Mouse (Mus musculus) stomach, embryonic 14.5 days (tissue): ENCODE data around the gene Sidt1. TPM values are rescaled to one million over a fixed set of nuclear protein-coding genes. Genes with fewer than 3 reads are reported as not detected.
"Not testable (repeated sequence)": the region's sequence is repeated elsewhere in the genome, so short reads cannot be mapped to it uniquely, and the experiment has no call there.

ENCODE experiments used
- ATAC-seq: fragments of 200-750 bp; cut with Nextera tagmentation; 2 replicates; pipeline ENCODE4 v1.8.0; 2017; ENCODE audit warnings: low read depth, moderate TSS enrichment; ENCODE audit not compliant: insufficient number of reproducible peaks, insufficient read depth, low FRiP score
- H3K27ac ChIP-seq: fragments of 300-500 bp; sonication (generic); 2 replicates; pipeline ENCODE4 v1.5.1; 2014; ENCODE audit warnings: mild to moderate bottlenecking, low read length, moderate library complexity, mixed read lengths
- H3K27me3 ChIP-seq: fragments of 300-500 bp; sonication (generic); 2 replicates; pipeline ENCODE4 v1.6.1; 2014; ENCODE audit warnings: low read length, control low read depth, mixed read lengths; ENCODE audit not compliant: control insufficient read depth, insufficient read depth
- H3K36me3 ChIP-seq: fragments of 300-500 bp; sonication (generic); 2 replicates; pipeline ENCODE4 v1.6.1; 2014; ENCODE audit warnings: mild to moderate bottlenecking, control low read depth, low read length, moderate library complexity, mixed read lengths; ENCODE audit not compliant: control insufficient read depth, insufficient read depth
- H3K4me1 ChIP-seq: fragments of 300-500 bp; sonication (generic); 2 replicates; pipeline ENCODE4 v1.6.1; 2014; ENCODE audit warnings: low read length, control low read depth, mixed read lengths; ENCODE audit not compliant: control insufficient read depth, insufficient read depth
- H3K4me2 ChIP-seq: fragments of 300-500 bp; sonication (generic); replicated peaks from 2 replicates; pipeline ENCODE4 v1.6.1; 2014; ENCODE audit warnings: low read depth, low read length, control low read depth
- H3K4me3 ChIP-seq: fragments of 300-500 bp; sonication (generic); 2 replicates; pipeline ENCODE4 v1.5.1; 2014; ENCODE audit warnings: low read depth, low read length, control low read depth
- H3K9ac ChIP-seq: fragments of 300-500 bp; sonication (generic); replicated peaks from 2 replicates; pipeline ENCODE4 v1.6.1; 2014; ENCODE audit warnings: low read depth, mild to moderate bottlenecking, control low read depth, low read length, moderate library complexity, mixed read lengths
- H3K9me3 ChIP-seq: fragments of 300-500 bp; sonication (generic); 2 replicates; pipeline ENCODE4 v1.6.1; 2016; ENCODE audit warnings: low read depth, low read length, control low read depth; ENCODE audit not compliant: control insufficient read depth
- WGBS: fragments of 180-500 bp; shearing (Covaris S2); extraction: QIAGEN DNeasy Blood & Tissue Kit; methylation state at CpG from one replicate; pipeline ENCODE4 v1.1.7; 2014; 5-methylcytosine and 5-hydroxymethylcytosine counted together
- polyA plus RNA-seq: library from polyadenylated mRNA; unstranded; fragments of >200 nt; fragmentation: Nextera tagmentation; extraction: Ambion mirVana; gene quantifications from 2 replicates; pipeline ENCODE4 v1.2.1, GENCODE M21; 2014

The Sidt1 gene
- polyA plus RNA-seq, 1 experiment from 2014 or later = 4.5 TPM

DNA sequence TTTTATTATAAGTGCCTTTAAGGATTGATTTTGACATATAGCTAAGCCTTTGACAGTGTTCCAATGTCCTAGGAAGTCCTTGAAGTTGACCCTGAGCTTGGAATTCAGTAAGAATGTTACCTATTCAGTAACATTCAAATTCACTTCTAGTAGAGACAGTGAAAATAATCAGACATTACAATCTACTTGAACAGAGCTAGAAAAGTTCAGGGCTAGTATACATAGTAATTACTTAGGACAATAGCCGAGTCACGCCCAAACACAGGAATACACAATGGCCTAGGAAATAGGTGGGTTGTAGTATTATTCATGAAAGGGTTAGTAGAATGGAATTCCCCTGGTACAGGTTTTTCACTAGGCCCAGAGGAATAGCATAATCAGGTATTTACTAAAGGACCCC lies 40.3 kb downstream of the Sidt1 start:
- H3K9me3 ChIP-seq, H3K9ac ChIP-seq, H3K4me3 ChIP-seq, H3K27me3 ChIP-seq, ATAC-seq, H3K27ac ChIP-seq, H3K36me3 ChIP-seq, H3K4me2 ChIP-seq, H3K4me1 ChIP-seq: not testable (repeated sequence)
- WGBS = 98% methylated on average over 2 of the region's 2 CpGs

GRCm38 (mm10) chr16:44289004-44289648 lies 43.9 kb downstream of the Sidt1 start:
- Histone ChIP-seq H3K27ac (no peak overlapping the region), H3K4me2 (no peak overlapping the region), H3K27me3 (no peaks in the 10 kb centered on the region), H3K4me1 (no peaks in the 10 kb centered on the region), H3K36me3 (no peaks in the 10 kb centered on the region), H3K9me3 (no peaks in the 10 kb centered on the region), H3K9ac (no peak overlapping the region), H3K4me3 (no peak overlapping the region)
- ATAC-seq = no peak
- 64% methylated on average over 4 of the region's 4 CpGs for WGBS

DNA sequence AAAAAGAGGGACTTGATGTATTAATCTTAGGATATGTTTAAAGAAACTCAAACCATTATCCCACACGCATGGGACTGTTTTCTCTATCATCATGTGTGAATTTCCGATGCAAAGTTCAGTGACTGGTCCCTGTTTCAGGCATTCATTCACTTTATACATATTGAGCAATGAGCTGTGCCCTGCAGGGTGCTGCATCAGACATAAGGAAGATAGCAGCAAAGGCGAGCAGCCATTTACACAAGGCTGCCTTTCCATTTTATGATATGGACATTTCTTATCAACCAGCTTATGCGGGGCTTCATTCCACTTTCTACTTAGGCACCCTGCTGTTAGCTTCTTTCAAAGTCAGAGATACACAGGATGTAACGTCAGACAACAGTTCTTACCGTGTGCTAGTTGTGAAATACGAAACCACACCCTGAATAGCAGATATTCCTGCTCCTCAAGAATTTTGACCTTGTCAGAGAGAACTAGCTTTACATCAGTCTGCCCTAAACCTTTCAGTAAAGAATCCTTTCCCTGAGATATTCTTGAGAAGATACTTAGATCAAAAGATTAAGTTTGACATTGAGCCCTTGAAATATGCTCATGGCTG lies 45.5 kb downstream of the Sidt1 start:
- Histone ChIP-seq H3K9me3 (no peaks in the 10 kb centered on the region), H3K27me3 (no peaks in the 10 kb centered on the region), H3K4me1 (no peaks in the 10 kb centered on the region), H3K4me3 (no peak overlapping the region), H3K9ac (no peak overlapping the region), H3K36me3 (no peaks in the 10 kb centered on the region), H3K27ac (no peak overlapping the region), H3K4me2 (no peak overlapping the region)
- ATAC-seq = no peak
- 48% methylated on average over 7 of the region's 7 CpGs for WGBS

- H3K4me3 ChIP-seq = no peak overlapping the region
- H3K9ac ChIP-seq = no peak overlapping the region
- no peak overlapping the region for H3K27ac ChIP-seq
- no peak overlapping the region for H3K4me2 ChIP-seq
- 78% methylated on average over 5 of the region's 5 CpGs for WGBS
- no peak for ATAC-seq
- no peaks in the 10 kb centered on the region for H3K27me3 ChIP-seq
- no peaks in the 10 kb centered on the region for H3K36me3 ChIP-seq
- no peaks in the 10 kb centered on the region for H3K4me1 ChIP-seq
- no peaks in the 10 kb centered on the region for H3K9me3 ChIP-seq
Measured at GRCm38 (mm10) chr16:44282614-44283325, 50.2 kb downstream of the Sidt1 start.

DNA sequence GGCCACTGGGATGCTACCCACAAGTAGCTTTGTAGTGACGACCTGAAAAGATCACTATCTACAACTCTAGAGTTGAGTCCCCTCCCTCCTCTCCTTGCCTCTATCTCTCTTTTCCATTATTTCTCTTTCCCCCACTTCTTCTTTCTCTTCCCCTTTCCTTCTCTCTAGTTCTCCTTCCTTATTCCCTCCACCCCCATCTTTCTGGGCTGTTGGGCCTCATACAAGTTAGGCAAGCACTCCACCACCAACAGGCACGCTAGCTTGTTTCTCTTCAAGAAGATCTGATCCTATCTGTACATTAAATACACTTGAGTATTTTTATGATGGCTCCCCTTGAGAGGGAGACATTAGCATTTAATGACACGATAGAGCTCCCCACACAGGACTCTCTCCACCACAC lies 51.0 kb downstream of the Sidt1 start:
- no peaks in the 10 kb centered on the region for H3K27me3 ChIP-seq
- H3K4me2 ChIP-seq = no peak overlapping the region
- ATAC-seq = no peak
- H3K9ac ChIP-seq = no peak overlapping the region
- 68% methylated on average over 3 of the region's 3 CpGs for WGBS
- H3K4me3 ChIP-seq = no peak overlapping the region
- H3K36me3 ChIP-seq = no peaks in the 10 kb centered on the region
- H3K27ac ChIP-seq = no peak overlapping the region
- H3K9me3 ChIP-seq = no peaks in the 10 kb centered on the region
- no peaks in the 10 kb centered on the region for H3K4me1 ChIP-seq

GRCm38 (mm10) chr16:44280806-44281205 lies 52.2 kb downstream of the Sidt1 start:
- Histone ChIP-seq H3K4me2 (no peak overlapping the region), H3K27me3 (no peaks in the 10 kb centered on the region), H3K9ac (no peak overlapping the region), H3K4me3 (no peak overlapping the region), H3K36me3 (no peaks in the 10 kb centered on the region), H3K27ac (no peak overlapping the region), H3K4me1 (no peaks in the 10 kb centered on the region), H3K9me3 (no peaks in the 10 kb centered on the region)
- ATAC-seq = no peak
- WGBS = 64% methylated on average over 2 of the region's 2 CpGs

DNA sequence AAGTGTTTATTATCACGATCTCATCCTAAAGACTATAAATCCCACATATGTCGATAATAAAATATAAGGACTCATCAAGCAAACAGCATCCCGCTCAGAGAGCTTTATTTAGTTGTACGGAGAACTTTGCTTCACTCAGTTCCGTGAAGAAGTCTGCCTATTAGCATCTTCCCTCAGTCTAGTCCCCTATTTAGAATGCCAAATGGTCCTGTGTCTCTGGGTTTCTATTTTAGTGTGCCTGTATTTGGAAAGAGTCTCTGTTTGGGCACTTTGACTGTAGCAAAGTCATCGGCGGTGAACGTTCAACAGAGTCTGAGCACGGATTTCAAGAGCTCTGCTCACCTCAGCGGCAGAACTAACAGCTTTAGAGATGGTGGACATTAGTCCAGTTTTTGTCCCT lies 55.8 kb downstream of the Sidt1 start:
- Histone ChIP-seq H3K4me3 (no peak overlapping the region), H3K27me3 (no peaks in the 10 kb centered on the region), H3K36me3 (no peaks in the 10 kb centered on the region), H3K4me2 (no peak overlapping the region), H3K9ac (no peak overlapping the region), H3K27ac (no peak overlapping the region), H3K9me3 (no peaks in the 10 kb centered on the region), H3K4me1 (no peaks in the 10 kb centered on the region)
- WGBS = 92% methylated on average over 10 of the region's 10 CpGs
- ATAC-seq = no peak

DNA sequence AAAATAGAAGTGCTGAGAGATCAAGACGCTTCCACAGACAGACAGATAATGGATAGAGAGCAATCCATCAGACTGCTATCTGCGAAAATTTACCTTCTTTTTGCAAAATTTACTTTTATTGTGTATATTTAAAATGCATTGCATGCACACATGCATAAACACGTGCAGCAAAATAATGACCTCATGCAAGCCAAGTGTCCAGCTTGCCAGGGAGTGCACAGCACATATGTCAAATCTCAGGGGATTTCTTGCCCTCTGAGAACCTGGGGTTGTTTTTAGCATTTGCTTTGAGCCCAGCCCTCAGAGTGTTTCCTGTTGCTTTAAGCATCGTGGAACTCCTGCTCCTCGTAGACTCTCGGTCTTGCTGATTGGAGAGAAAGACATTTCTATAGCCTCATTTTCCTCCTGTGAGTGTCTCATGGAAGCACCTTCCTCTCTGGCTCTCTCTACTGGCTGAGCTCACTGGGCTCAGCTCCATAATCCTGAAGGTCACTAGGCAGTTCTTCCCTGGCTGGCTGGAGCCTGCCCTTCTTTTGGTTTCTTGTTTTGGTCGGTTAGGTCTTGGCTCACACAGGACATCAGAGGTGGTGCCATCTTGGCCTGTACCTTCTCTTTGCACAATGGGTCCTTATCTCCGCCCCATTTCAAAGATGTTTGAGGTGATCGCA lies 61.5 kb downstream of the Sidt1 start:
- no peak for ATAC-seq
- 70% methylated on average over 9 of the region's 9 CpGs for WGBS
- no peak overlapping the region for H3K9ac ChIP-seq
- no peak overlapping the region for H3K27ac ChIP-seq
- H3K4me2 ChIP-seq = no peak overlapping the region
- H3K4me1 ChIP-seq = no peaks in the 10 kb centered on the region
- no peak overlapping the region for H3K4me3 ChIP-seq
- H3K36me3 ChIP-seq = no peaks in the 10 kb centered on the region
- H3K27me3 ChIP-seq = no peaks in the 10 kb centered on the region
- H3K9me3 ChIP-seq = no peaks in the 10 kb centered on the region
